Mouse (Mus musculus) MEL (cell line): ENCODE results near the gene Kazn.

ENCODE experiments used
- BHLHE40 ChIP-seq: IDR thresholded peaks from 2 replicates; pipeline ENCODE4 v1.6.1; 2012; ENCODE audit warnings: low read depth, mild to moderate bottlenecking, inconsistent platforms, low read length, improper control_type of control experiment, borderline replicate concordance
- CTCF ChIP-seq, 3 experiments: IDR thresholded peaks in 2 of 3; conservative IDR thresholded peaks in 1 of 3; 2 replicates each; pipeline ENCODE4 v1.5.1; 2011 to 2012; ENCODE audit warnings: low read length in 3 of 3, low read depth in 2 of 3, mild to moderate bottlenecking in 2 of 3, improper control_type of control experiment in 1 of 3, inconsistent platforms in 1 of 3, mixed read lengths in 1 of 3, moderate library complexity in 1 of 3; ENCODE audit not compliant: control insufficient read depth in 1 of 3, insufficient read depth in 1 of 3, poor library complexity in 1 of 3, severe bottlenecking in 1 of 3
- E2F4 ChIP-seq: IDR thresholded peaks from 2 replicates; pipeline ENCODE4 v1.6.1; 2011; ENCODE audit warnings: low read depth, low read length, improper control_type of control experiment, borderline replicate concordance
- ELF1 ChIP-seq: IDR thresholded peaks from 2 replicates; pipeline ENCODE4 v1.6.1; 2014; ENCODE audit warnings: low read depth, mild to moderate bottlenecking, inconsistent platforms, low read length, improper control_type of control experiment, moderate library complexity
- EP300 ChIP-seq, 2 experiments: IDR thresholded peaks; 2 replicates each; pipeline ENCODE4 v1.6.1; 2011; ENCODE audit warnings: improper control_type of control experiment in 2 of 2, low read length in 2 of 2, low read depth in 1 of 2, mild to moderate bottlenecking in 1 of 2
- NELFE ChIP-seq: IDR thresholded peaks from 2 replicates; pipeline ENCODE4 v1.6.1; 2011; ENCODE audit warnings: low read depth, low read length, improper control_type of control experiment
- POLR2A ChIP-seq, 2 experiments: IDR thresholded peaks; 2 replicates each; pipeline ENCODE4 v1.6.1; 2011 to 2012; ENCODE audit warnings: low read length in 2 of 2, mild to moderate bottlenecking in 2 of 2, control low read depth in 1 of 2, improper control_type of control experiment in 1 of 2, low read depth in 1 of 2, moderate library complexity in 1 of 2; ENCODE audit not compliant: control insufficient read depth in 1 of 2, insufficient read depth in 1 of 2, poor library complexity in 1 of 2
- POLR2AphosphoS2 ChIP-seq: IDR thresholded peaks from 2 replicates; pipeline ENCODE4 v1.6.1; 2011; ENCODE audit warnings: low read length, improper control_type of control experiment
- POLR2AphosphoS5 ChIP-seq: IDR thresholded peaks from 2 replicates; pipeline ENCODE4 v1.6.1; 2012; ENCODE audit warnings: low read depth, borderline replicate concordance, mild to moderate bottlenecking, inconsistent platforms, low read length, moderate library complexity, mixed read lengths
- RCOR1 ChIP-seq: IDR thresholded peaks from 2 replicates; pipeline ENCODE4 v1.6.1; 2012; ENCODE audit warnings: low read depth, mild to moderate bottlenecking, inconsistent platforms, low read length, improper control_type of control experiment
- SIN3A ChIP-seq: IDR thresholded peaks from 2 replicates; pipeline ENCODE4 v1.6.1; 2012; ENCODE audit warnings: low read length, improper control_type of control experiment, inconsistent platforms
- UBTF ChIP-seq: IDR thresholded peaks from 2 replicates; pipeline ENCODE4 v1.6.1; 2012; ENCODE audit warnings: low read depth, mild to moderate bottlenecking, inconsistent platforms, low read length, improper control_type of control experiment, moderate library complexity, borderline replicate concordance; ENCODE audit not compliant: insufficient read depth
- USF1 ChIP-seq: IDR thresholded peaks from 2 replicates; pipeline ENCODE4 v1.6.1; 2014; ENCODE audit warnings: low read depth, mild to moderate bottlenecking, inconsistent platforms, low read length, improper control_type of control experiment, moderate library complexity
- ZC3H11A ChIP-seq: IDR thresholded peaks from 2 replicates; pipeline ENCODE4 v1.6.1; 2012; ENCODE audit warnings: low read depth, mild to moderate bottlenecking, inconsistent platforms, low read length, improper control_type of control experiment

GRCm38 (mm10) chr4:142136766-142137503 is 102.3 kb downstream of the Kazn start:
- TF ChIP-seq POLR2AphosphoS5 (no peak), RCOR1 (no peak), UBTF (no peak), POLR2A (IDR thresholded peaks at IDR 0.05; ENCODE audit: control insufficient read depth in 1 of 2, insufficient read depth in 1 of 2, low read depth in 1 of 2, low read length in 2 of 2, poor library complexity in 1 of 2) (no peak), ELF1 (no peak), CTCF (IDR thresholded peaks at IDR 0.05 in 2 of 3, conservative IDR thresholded peaks at IDR 0.05 in 1 of 3; ENCODE audit: control insufficient read depth in 1 of 3, insufficient read depth in 1 of 3, low read depth in 2 of 3, low read length in 3 of 3, poor library complexity in 1 of 3, severe bottlenecking in 1 of 3) (no peak), ZC3H11A (no peak), SIN3A (no peak), EP300 (IDR thresholded peaks at IDR 0.05; ENCODE audit: low read depth in 1 of 2, low read length in 2 of 2) (no peak), POLR2AphosphoS2 (no peak), E2F4 (no peak), USF1 (no peak), BHLHE40 (no peak), NELFE (no peak)
